Mouse (Mus musculus) adrenal gland (tissue): ENCODE data around the gene Zfc3h1.

Source experiments
- intact Hi-C: fragments of 180-260 bp; cut with DNase I; formaldehyde crosslinking; loops from one replicate; pipeline ENCODE4 v1.15.1; 2025

Gene Zfc3h1

GRCm38 (mm10) chr10:115473213-115473961 is 88.6 kb downstream of the Zfc3h1 start:
- intact Hi-C loops = no loop called here

GRCm38 (mm10) chr10:115475000-115475550 is 90.3 kb downstream of the Zfc3h1 start:
- intact Hi-C loops = no loop called here

DNA sequence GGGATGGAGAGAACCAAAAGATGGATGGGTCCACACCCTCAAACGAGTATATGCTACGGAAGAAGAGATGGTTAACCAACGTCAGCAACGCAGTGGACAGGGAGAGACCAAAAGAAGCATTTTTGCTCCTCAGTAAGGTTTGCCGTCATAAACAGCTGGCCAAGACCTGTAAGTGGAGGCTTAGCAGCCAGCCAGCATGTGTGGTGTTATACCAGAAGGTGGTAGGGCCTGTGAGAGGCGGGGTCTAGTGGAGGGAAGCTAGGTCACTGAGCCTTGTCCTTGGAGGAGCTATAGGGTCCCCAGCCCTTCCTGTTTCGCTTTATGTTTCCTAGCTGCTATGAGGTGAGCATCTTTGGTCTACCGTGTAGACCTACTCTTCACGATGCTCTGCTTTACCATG is 91.7 kb downstream of the Zfc3h1 start:
- intact Hi-C loops = no loop called here

GRCm38 (mm10) chr10:115478441-115479141 is 93.8 kb downstream of the Zfc3h1 start:
- intact Hi-C loops = no loop called here
